Mouse (Mus musculus) cortical plate, adult 2 months (tissue): ENCODE results near the gene Alyref.

Experiments
- CTCF ChIP-seq: fragments of 200-500 bp; IDR thresholded peaks from 2 replicates; pipeline ENCODE4 v1.5.1; 2011; ENCODE audit warnings: mild to moderate bottlenecking, control low read depth, low read length; ENCODE audit not compliant: insufficient read depth; ENCODE audit errors: extremely low read depth
- POLR2A ChIP-seq: fragments of 200-500 bp; IDR thresholded peaks from 2 replicates; pipeline ENCODE4 v1.6.1; 2011; ENCODE audit warnings: mild to moderate bottlenecking, low read length, control low read depth; ENCODE audit not compliant: insufficient read depth; ENCODE audit errors: extremely low read depth

- TF ChIP-seq CTCF (no peak), POLR2A (no peak)
Measured at GRCm38 (mm10) chr11:120583937-120584336, 14.2 kb downstream of the Alyref start.
